Mouse (Mus musculus) liver (tissue): ENCODE data around the gene Cdc42.

Experiments
- DNase-seq: peaks from one replicate; pipeline ENCODE4 v3.0.0-alpha.2; 2020; ENCODE audit warnings: mixed read lengths

The Cdc42 gene

DNA sequence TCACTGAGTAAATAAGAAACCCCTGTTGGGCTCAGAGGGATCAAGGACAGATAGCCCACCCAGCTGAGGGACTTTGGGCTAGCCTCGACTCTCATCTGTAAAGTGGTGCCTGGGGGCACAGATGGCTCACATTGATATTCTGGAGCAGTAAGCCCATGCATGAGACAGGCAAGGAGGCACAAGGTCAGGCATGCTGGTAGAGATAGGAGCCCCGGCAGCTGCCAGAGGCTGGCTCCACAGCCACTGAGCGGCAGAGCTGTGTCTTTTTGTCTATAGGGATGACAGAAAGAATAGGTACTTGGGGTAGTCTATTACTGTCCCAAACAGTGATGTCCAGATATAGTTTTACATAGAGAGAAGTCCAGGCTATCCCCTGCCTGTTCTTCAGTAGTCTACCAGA lies 76.2 kb downstream of the Cdc42 start:
- no peak for DNase-seq

DNA sequence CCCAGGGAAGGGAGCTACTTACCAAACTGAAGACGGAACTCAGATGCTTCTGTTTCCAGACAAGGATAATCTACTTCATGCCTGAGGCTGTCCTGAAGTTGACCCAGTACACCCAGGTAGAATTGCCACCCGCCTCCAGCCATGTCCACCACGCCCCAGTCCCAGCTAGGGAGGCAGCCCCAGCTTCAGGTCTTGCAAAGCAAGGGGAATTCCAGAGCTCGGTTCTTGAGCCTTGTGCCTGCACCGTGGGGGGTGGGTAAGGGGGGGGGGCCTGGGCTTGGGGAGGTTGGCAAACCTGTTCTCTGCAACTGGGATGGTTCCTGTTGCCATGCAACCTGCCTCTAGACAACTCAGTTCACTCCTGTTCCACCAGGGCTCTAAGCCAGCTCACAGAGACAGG lies 78.2 kb downstream of the Cdc42 start:
- no peak for DNase-seq

DNA sequence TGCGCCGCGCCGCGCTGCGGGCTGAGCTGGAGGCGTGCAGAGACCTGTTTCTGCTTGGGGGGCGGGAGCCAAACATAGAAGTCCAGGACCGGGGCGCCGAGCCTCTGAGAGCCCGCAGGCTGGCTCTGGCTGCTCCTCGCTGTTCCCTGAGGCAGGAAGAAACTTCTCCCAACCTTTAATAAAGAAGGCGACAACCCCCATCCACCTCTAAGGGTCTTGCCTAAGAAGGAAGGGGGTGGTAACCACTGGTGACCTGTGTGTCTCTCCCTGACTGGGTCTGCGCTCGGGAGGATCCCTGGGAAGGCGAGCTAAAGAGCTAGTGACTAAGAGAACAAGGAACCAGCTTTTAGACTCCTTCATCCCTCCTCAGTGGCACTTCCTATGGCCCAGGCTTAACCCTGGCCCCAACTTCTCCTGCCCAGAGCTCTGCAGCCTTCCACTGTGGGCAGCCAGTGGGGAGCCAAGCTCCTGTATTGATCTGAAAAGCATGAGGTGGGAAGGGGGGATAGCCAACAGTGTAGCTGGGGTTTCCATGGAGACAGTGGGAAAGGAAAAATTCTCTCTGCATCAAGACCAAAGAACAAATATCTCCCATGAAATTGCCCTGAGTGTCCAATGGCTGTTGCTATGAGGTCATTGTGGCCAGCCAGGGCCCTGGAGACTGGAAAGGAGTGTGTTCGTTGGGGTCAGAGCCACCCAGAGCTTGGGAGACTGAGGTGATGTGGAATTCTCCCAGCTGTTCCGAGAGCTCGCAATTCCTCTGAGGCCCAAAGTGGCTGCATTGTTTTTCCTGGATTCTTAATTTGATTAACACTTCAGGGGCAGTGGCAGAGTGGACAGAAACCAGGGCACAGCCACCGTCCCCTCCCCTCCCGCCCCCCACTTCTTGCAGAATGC lies 79.1 kb downstream of the Cdc42 start:
- no peak for DNase-seq

DNA sequence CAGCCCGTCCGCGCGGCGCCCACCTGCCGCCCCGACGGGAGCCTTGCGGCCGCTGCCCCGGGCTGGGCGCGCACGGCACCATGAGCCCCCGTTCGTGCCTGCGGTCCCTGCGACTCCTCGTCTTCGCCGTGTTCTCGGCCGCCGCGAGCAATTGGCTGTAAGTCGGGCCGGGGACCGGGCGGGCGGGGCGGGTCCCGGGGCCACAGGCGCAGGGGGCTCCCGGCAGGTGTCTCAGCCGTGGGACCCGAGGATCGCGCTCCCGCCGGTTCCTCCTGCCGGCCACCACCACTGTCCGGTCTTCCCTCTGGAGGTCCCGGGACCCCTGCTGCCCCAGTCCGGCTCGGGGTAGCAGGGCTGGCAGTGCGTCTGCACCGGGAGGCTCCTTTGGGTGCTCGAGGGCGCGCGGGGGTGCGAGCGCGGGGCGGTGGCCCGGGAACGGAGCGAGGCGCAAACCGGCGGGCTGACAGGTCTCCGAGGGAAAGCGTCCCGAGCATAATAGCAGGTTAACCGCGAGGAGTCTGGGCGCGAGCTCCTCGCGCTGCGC lies 79.8 kb downstream of the Cdc42 start:
- DNase-seq = no peak

DNA sequence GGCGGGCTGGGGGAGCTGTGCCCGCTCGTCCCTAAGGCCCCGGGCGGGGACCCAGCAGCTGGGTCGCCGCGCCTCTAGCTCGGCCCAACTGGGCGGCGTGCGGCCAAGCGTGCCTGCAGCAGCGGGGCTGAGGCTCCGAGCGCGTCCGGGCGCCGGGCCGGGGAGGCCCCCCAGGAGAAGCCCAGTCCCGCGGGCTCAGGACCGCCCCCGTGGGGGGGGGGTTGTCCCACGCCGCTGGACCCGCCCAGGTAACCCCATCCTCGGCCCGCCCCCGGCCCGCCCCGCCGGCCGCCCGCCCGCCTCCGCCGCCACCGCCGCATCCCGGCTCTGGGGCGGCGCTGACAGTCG lies 80.4 kb downstream of the Cdc42 start, which contains the start of gene Wnt4:
Gene Wnt4 (plus strand): TSS at position 324 of the 348 bp plus-strand sequence.
- DNase-seq = peak; percentile 57

DNA sequence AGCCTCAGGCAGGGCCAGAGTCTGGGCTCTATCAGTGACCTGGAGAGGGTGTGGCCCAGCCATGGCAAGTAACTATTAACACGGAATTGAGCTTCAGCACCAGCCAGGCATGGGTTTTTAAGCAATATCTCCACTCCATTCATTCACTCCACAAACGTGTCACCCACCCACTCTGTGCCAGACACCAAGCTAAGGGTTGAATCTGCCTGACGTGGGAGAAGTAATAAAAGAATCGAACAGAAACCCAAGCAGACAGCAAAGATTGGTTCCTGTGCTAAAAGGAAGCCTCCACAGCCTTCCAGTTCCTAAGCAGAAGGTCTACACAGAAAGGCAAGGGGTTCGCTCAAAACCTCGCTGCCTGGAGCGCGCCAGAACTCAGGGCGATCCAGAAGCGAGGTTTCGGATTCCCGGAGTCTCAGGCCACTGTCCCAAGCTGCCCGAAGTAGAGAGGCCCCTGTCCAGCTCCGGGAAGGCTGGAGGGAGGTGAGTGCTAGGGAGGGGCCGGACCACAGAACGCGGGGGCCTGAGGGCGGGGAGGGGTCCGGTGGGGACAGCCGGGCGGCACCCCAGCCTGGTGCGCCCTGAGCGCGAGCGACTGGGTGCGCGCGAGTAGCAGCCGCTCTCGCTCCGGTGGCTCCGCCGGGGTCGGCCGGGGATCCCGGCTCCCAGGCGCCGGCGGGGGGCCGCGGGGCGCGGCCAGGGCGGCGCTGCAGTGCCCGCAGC lies 80.9 kb downstream of the Cdc42 start:
- DNase-seq = no peak

DNA sequence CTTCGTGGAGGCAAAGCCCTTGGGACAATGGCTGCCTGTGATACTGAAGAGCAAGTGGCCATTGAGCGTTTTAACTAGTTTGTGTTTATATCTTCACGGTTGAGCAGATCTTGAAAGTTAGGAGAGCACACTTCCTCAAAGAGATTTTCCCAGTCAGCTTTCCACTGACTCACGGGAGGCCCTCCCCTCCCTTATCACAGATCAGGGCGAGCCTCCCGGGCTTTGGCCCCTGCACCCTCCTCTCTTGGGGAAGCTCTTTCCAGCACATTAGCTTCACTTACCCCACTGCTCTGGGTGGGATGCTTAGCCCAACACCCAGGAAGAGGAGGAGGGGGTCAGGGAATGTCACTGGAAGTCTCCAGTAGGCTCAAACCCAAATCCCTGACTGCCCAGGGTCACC lies 83.2 kb downstream of the Cdc42 start:
- DNase-seq = no peak

DNA sequence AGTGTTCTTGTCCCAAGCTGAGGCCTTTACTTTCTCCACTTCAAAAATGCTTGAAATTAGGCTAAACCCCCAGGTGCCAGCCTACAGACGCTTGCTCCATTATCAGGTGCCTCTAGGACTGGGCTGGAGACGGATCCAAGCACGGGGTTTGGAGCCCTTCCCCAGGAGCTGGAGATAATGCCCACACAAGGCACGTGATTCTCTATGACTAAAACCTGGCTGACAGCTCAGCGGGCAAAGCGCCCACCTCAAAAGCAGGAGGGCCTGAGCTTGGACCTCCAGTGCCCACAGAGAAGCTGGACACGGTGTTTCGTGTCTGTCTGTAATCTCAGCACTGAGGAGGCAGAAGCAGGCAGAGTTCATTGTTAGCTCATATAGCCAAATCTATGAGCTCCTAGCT lies 85.7 kb downstream of the Cdc42 start:
- no peak for DNase-seq
